Mouse (Mus musculus): ENCODE data around the gene Smyd2. TPM values are rescaled to one million over a fixed set of nuclear protein-coding genes. Genes with fewer than 3 reads are reported as not detected.
A peak's percentile ranks its signal among the peaks of the same experiment; 100 is the strongest.

The Smyd2 gene
- polyA plus RNA-seq, 1 experiment from 2014 or later: 80.3 TPM

GRCm38 (mm10) chr1:189902413-189902812 lies 19.8 kb downstream of the Smyd2 start:
- no peaks in the 10 kb centered on the region for H3K9me3 ChIP-seq (ENCODE audit: control insufficient read depth, low read length)
- no peak overlapping the region for H3K9ac ChIP-seq (ENCODE audit: low read length)
- no peak for ATAC-seq (ENCODE audit: low read depth)
- H3K27ac ChIP-seq (ENCODE audit: low read length): no peak overlapping the region
- 91% methylated on average over 9 of the region's 9 CpGs for WGBS
- no peak overlapping the region for H3K4me3 ChIP-seq (ENCODE audit: low read length)
- no peaks in the 10 kb centered on the region for H3K27me3 ChIP-seq (ENCODE audit: control insufficient read depth, insufficient read depth, low read depth, low read length)
- no peaks in the 10 kb centered on the region for H3K36me3 ChIP-seq (ENCODE audit: control insufficient read depth, insufficient read depth, low read length)
- no peak overlapping the region for H3K4me2 ChIP-seq (ENCODE audit: low read depth, low read length)
- H3K4me1 ChIP-seq (replicated peaks; ENCODE audit: control insufficient read depth, insufficient read depth, low read length): no peaks in the 10 kb centered on the region

- Histone ChIP-seq H3K36me3 (ENCODE audit: control insufficient read depth, insufficient read depth, low read length) (peaks cover 8% of the 10 kb centered on the region; the same call in 1 of the 2 replicates), H3K4me2 (ENCODE audit: low read depth, low read length) (no peak overlapping the region), H3K9me3 (ENCODE audit: control insufficient read depth, low read length) (no peaks in the 10 kb centered on the region), H3K27me3 (ENCODE audit: control insufficient read depth, insufficient read depth, low read depth, low read length) (no peaks in the 10 kb centered on the region), H3K9ac (ENCODE audit: low read length) (no peak overlapping the region), H3K4me3 (ENCODE audit: low read length) (no peak overlapping the region), H3K27ac (ENCODE audit: low read length) (no peak overlapping the region), H3K4me1 (replicated peaks; ENCODE audit: control insufficient read depth, insufficient read depth, low read length) (no peaks in the 10 kb centered on the region)
- 76% methylated on average over 6 of the region's 6 CpGs for WGBS
- ATAC-seq (ENCODE audit: low read depth): no peak
These were observed 22.6 kb downstream of the Smyd2 start for GRCm38 (mm10) chr1:189899526-189899925.

DNA sequence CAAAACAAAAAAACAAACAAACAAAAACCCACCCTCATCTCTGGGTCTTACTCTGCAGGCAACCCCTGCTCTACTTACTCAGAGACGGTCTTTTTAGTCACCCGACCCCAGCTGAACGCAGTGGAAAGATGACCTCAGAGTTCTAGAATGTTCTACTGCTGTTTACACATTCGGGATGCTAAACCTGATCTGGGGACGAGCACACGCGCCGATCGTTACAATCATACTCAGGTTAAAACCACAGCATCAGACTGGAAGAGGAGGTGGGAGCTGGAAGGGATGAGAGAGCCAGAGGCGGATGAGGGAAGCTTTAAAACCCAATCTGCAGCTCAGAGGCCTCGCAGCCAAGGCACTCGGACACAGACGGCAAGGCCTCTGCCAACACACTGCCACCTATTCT lies 23.5 kb downstream of the Smyd2 start:
- no peak for ATAC-seq (ENCODE audit: low read depth)

GRCm38 (mm10) chr1:189897861-189898260 lies 24.3 kb downstream of the Smyd2 start:
- H3K4me1 ChIP-seq (replicated peaks; ENCODE audit: control insufficient read depth, insufficient read depth, low read length): no peaks in the 10 kb centered on the region
- H3K36me3 ChIP-seq (ENCODE audit: control insufficient read depth, insufficient read depth, low read length): peaks cover 11% of the 10 kb centered on the region; the same call in 1 of the 2 replicates
- no peak overlapping the region for H3K4me2 ChIP-seq (ENCODE audit: low read depth, low read length)
- H3K4me3 ChIP-seq (ENCODE audit: low read length): no peak overlapping the region
- ATAC-seq (ENCODE audit: low read depth): no peak
- H3K9ac ChIP-seq (ENCODE audit: low read length): no peak overlapping the region
- H3K9me3 ChIP-seq (ENCODE audit: control insufficient read depth, low read length): no peaks in the 10 kb centered on the region
- WGBS: 73% methylated on average over 9 of the region's 9 CpGs
- H3K27me3 ChIP-seq (ENCODE audit: control insufficient read depth, insufficient read depth, low read depth, low read length): no peaks in the 10 kb centered on the region
- no peak overlapping the region for H3K27ac ChIP-seq (ENCODE audit: low read length)

More for the DNA sequence above, 23.5 kb downstream of the Smyd2 start:
- Histone ChIP-seq H3K4me3 (ENCODE audit: low read length) (no peak overlapping the region), H3K9me3 (ENCODE audit: control insufficient read depth, low read length) (no peaks in the 10 kb centered on the region), H3K27ac (ENCODE audit: low read length) (no peak overlapping the region), H3K4me1 (replicated peaks; ENCODE audit: control insufficient read depth, insufficient read depth, low read length) (no peaks in the 10 kb centered on the region), H3K9ac (ENCODE audit: low read length) (no peak overlapping the region), H3K27me3 (ENCODE audit: control insufficient read depth, insufficient read depth, low read depth, low read length) (no peaks in the 10 kb centered on the region), H3K36me3 (ENCODE audit: control insufficient read depth, insufficient read depth, low read length) (peaks cover 8% of the 10 kb centered on the region; the same call in 1 of the 2 replicates), H3K4me2 (ENCODE audit: low read depth, low read length) (no peak overlapping the region)
- WGBS: 66% methylated on average over 13 of the region's 13 CpGs

GRCm38 (mm10) chr1:189894191-189894590 lies 28.0 kb downstream of the Smyd2 start:
- H3K4me3 ChIP-seq (ENCODE audit: low read length): no peak overlapping the region
- no peaks in the 10 kb centered on the region for H3K4me1 ChIP-seq (replicated peaks; ENCODE audit: control insufficient read depth, insufficient read depth, low read length)
- H3K27me3 ChIP-seq (ENCODE audit: control insufficient read depth, insufficient read depth, low read depth, low read length): no peaks in the 10 kb centered on the region
- no peak overlapping the region for H3K4me2 ChIP-seq (ENCODE audit: low read depth, low read length)
- H3K9me3 ChIP-seq (ENCODE audit: control insufficient read depth, low read length): no peaks in the 10 kb centered on the region
- H3K36me3 ChIP-seq (ENCODE audit: control insufficient read depth, insufficient read depth, low read length): peaks cover 13% of the 10 kb centered on the region; the same call in 1 of the 2 replicates
- no peak overlapping the region for H3K27ac ChIP-seq (ENCODE audit: low read length)
- 91% methylated on average over 9 of the region's 9 CpGs for WGBS
- ATAC-seq (ENCODE audit: low read depth): no peak
- H3K9ac ChIP-seq (ENCODE audit: low read length): no peak overlapping the region

- H3K9me3 ChIP-seq (ENCODE audit: control insufficient read depth, low read length): no peaks in the 10 kb centered on the region
- H3K4me2 ChIP-seq (ENCODE audit: low read depth, low read length): no peak overlapping the region
- no peak overlapping the region for H3K4me3 ChIP-seq (ENCODE audit: low read length)
- WGBS: 63% methylated on average over 10 of the region's 10 CpGs
- no peak overlapping the region for H3K9ac ChIP-seq (ENCODE audit: low read length)
- ATAC-seq (ENCODE audit: low read depth): no peak
- no peaks in the 10 kb centered on the region for H3K4me1 ChIP-seq (replicated peaks; ENCODE audit: control insufficient read depth, insufficient read depth, low read length)
- H3K27ac ChIP-seq (ENCODE audit: low read length): no peak overlapping the region
- H3K36me3 ChIP-seq (ENCODE audit: control insufficient read depth, insufficient read depth, low read length): peaks cover 5% of the 10 kb centered on the region; the same call in 1 of the 2 replicates
- no peaks in the 10 kb centered on the region for H3K27me3 ChIP-seq (ENCODE audit: control insufficient read depth, insufficient read depth, low read depth, low read length)
These were observed 33.4 kb downstream of the Smyd2 start for GRCm38 (mm10) chr1:189888749-189889148.

GRCm38 (mm10) chr1:189887518-189887917 lies 34.6 kb downstream of the Smyd2 start:
- H3K9me3 ChIP-seq (ENCODE audit: control insufficient read depth, low read length): no peaks in the 10 kb centered on the region
- ATAC-seq (ENCODE audit: low read depth): peak; percentile 73
- H3K4me1 ChIP-seq (replicated peaks; ENCODE audit: control insufficient read depth, insufficient read depth, low read length): no peaks in the 10 kb centered on the region
- no peak overlapping the region for H3K4me2 ChIP-seq (ENCODE audit: low read depth, low read length)
- no peak overlapping the region for H3K9ac ChIP-seq (ENCODE audit: low read length)
- H3K36me3 ChIP-seq (ENCODE audit: control insufficient read depth, insufficient read depth, low read length): no peaks in the 10 kb centered on the region
- H3K27me3 ChIP-seq (ENCODE audit: control insufficient read depth, insufficient read depth, low read depth, low read length): no peaks in the 10 kb centered on the region
- H3K4me3 ChIP-seq (ENCODE audit: low read length): no peak overlapping the region
- H3K27ac ChIP-seq (ENCODE audit: low read length): no peak overlapping the region
- 31% methylated on average over 7 of the region's 7 CpGs for WGBS

- Histone ChIP-seq H3K4me1 (replicated peaks; ENCODE audit: control insufficient read depth, insufficient read depth, low read length) (no peaks in the 10 kb centered on the region), H3K9me3 (ENCODE audit: control insufficient read depth, low read length) (no peaks in the 10 kb centered on the region), H3K27ac (ENCODE audit: low read length) (no peak overlapping the region), H3K4me3 (ENCODE audit: low read length) (no peak overlapping the region), H3K9ac (ENCODE audit: low read length) (no peak overlapping the region), H3K4me2 (ENCODE audit: low read depth, low read length) (no peak overlapping the region), H3K36me3 (ENCODE audit: control insufficient read depth, insufficient read depth, low read length) (no peaks in the 10 kb centered on the region), H3K27me3 (ENCODE audit: control insufficient read depth, insufficient read depth, low read depth, low read length) (no peaks in the 10 kb centered on the region)
- no peak for ATAC-seq (ENCODE audit: low read depth)
- 87% methylated on average over 6 of the region's 6 CpGs for WGBS
These were observed 36.2 kb downstream of the Smyd2 start for GRCm38 (mm10) chr1:189885975-189886374.

- Histone ChIP-seq H3K27me3 (ENCODE audit: control insufficient read depth, insufficient read depth, low read depth, low read length) (no peaks in the 10 kb centered on the region), H3K4me1 (replicated peaks; ENCODE audit: control insufficient read depth, insufficient read depth, low read length) (peaks cover under 1% of the 10 kb centered on the region; the same call in 1 of the 2 replicates), H3K27ac (ENCODE audit: low read length) (no peak overlapping the region), H3K4me3 (ENCODE audit: low read length) (no peak overlapping the region), H3K4me2 (ENCODE audit: low read depth, low read length) (no peak overlapping the region), H3K9ac (ENCODE audit: low read length) (no peak overlapping the region), H3K36me3 (ENCODE audit: control insufficient read depth, insufficient read depth, low read length) (no peaks in the 10 kb centered on the region), H3K9me3 (ENCODE audit: control insufficient read depth, low read length) (no peaks in the 10 kb centered on the region)
- no peak for ATAC-seq (ENCODE audit: low read depth)
- 69% methylated on average over 13 of the region's 13 CpGs for WGBS
These were observed 37.2 kb downstream of the Smyd2 start for GRCm38 (mm10) chr1:189884951-189885350.

All from lung, embryonic 16.5 days (tissue).